Mouse (Mus musculus): ENCODE measurements around the gene Vmn1r6. TPM values are rescaled to one million over a fixed set of nuclear protein-coding genes. Genes with fewer than 3 reads are reported as not detected.
"Not testable (repeated sequence)": the region's sequence is repeated elsewhere in the genome, so short reads cannot be mapped to it uniquely, and the experiment has no call there.

Vmn1r6 gene
- total RNA-seq (2014; fragmentation: Nextera tagmentation) (not detected in 2 replicates), total RNA-seq (2017) (0.05 and 0.06 TPM in 2 replicates), polyA plus RNA-seq (2012) (not detected in 2 replicates)

- TF ChIP-seq TAL1 (conservative IDR thresholded peaks at IDR 0.05; ENCODE audit: low read depth, low read length) = no peak
- no peak for TF ChIP-seq CTCF (IDR thresholded peaks at IDR 0.05; ENCODE audit: low read depth, low read length)
- TF ChIP-seq GATA1 (IDR thresholded peaks at IDR 0.05; ENCODE audit: borderline replicate concordance, low read length) = no peak
- TF ChIP-seq POLR2AphosphoS5 (IDR thresholded peaks at IDR 0.05; ENCODE audit: insufficient replicate concordance, low read depth, low read length) = no peak
- no peak for TF ChIP-seq GATA2 (IDR thresholded peaks at IDR 0.05; ENCODE audit: borderline replicate concordance, low read depth, low read length)
- no peak within 1 kb of the TSS for H3K4me3 ChIP-seq (ENCODE audit: low read depth, low read length)
- no peaks in the 10 kb centered on the region for H3K9me3 ChIP-seq (replicated peaks)
- no peaks in the 10 kb centered on the region for H3K36me3 ChIP-seq (replicated peaks)
- no peaks in the 10 kb centered on the region for H3K4me1 ChIP-seq (ENCODE audit: insufficient read depth, low read depth, low read length)
- DNase-seq (ENCODE audit: low spot score) (no peak), ATAC-seq (ENCODE audit: extremely low read depth, insufficient number of reproducible peaks, low FRiP score, poor library complexity, severe bottlenecking) (no peak)
- no peaks in the 10 kb centered on the region for H3K27me3 ChIP-seq (ENCODE audit: insufficient read depth, low read length)
Observed at GRCm38 (mm10) chr6:56996943-56997342, at the start of gene Vmn1r6. Gene Vmn1r6, plus strand, starts transcription at chr6:56997243.

- DNase-seq (ENCODE audit: low spot score) (no peak), ATAC-seq (ENCODE audit: extremely low read depth, insufficient number of reproducible peaks, low FRiP score, poor library complexity, severe bottlenecking) (no peak)
- Histone ChIP-seq H3K9me3 (replicated peaks) (no peaks in the 10 kb centered on the region), H3K27me3 (ENCODE audit: insufficient read depth, low read length) (no peaks in the 10 kb centered on the region), H3K4me3 (ENCODE audit: low read depth, low read length) (no peak overlapping the region), H3K36me3 (replicated peaks) (no peaks in the 10 kb centered on the region), H3K4me1 (ENCODE audit: insufficient read depth, low read depth, low read length) (no peaks in the 10 kb centered on the region)
- TF ChIP-seq CTCF (IDR thresholded peaks at IDR 0.05; ENCODE audit: low read depth, low read length) (no peak), GATA1 (IDR thresholded peaks at IDR 0.05; ENCODE audit: borderline replicate concordance, low read length) (no peak), POLR2AphosphoS5 (IDR thresholded peaks at IDR 0.05; ENCODE audit: insufficient replicate concordance, low read depth, low read length) (no peak), GATA2 (IDR thresholded peaks at IDR 0.05; ENCODE audit: borderline replicate concordance, low read depth, low read length) (no peak), TAL1 (conservative IDR thresholded peaks at IDR 0.05; ENCODE audit: low read depth, low read length) (no peak)
Observed at GRCm38 (mm10) chr6:56956436-56956835, 40.6 kb upstream of the Vmn1r6 start.

- Histone ChIP-seq H3K4me1 (ENCODE audit: insufficient read depth, low read depth, low read length) (no peaks in the 10 kb centered on the region), H3K9me3 (replicated peaks) (no peaks in the 10 kb centered on the region), H3K36me3 (replicated peaks) (no peaks in the 10 kb centered on the region), H3K27me3 (ENCODE audit: insufficient read depth, low read length) (no peaks in the 10 kb centered on the region), H3K4me3 (ENCODE audit: low read depth, low read length) (no peak within 1 kb of the TSS)
- TF ChIP-seq TAL1 (conservative IDR thresholded peaks at IDR 0.05; ENCODE audit: low read depth, low read length) = no peak
- TF ChIP-seq GATA2 (IDR thresholded peaks at IDR 0.05; ENCODE audit: borderline replicate concordance, low read depth, low read length) = no peak
- no peak for TF ChIP-seq GATA1 (IDR thresholded peaks at IDR 0.05; ENCODE audit: borderline replicate concordance, low read length)
- TF ChIP-seq CTCF (IDR thresholded peaks at IDR 0.05; ENCODE audit: low read depth, low read length) = no peak
- TF ChIP-seq POLR2AphosphoS5 (IDR thresholded peaks at IDR 0.05; ENCODE audit: insufficient replicate concordance, low read depth, low read length) = no peak
- ATAC-seq (ENCODE audit: extremely low read depth, insufficient number of reproducible peaks, low FRiP score, poor library complexity, severe bottlenecking) (no peak), DNase-seq (ENCODE audit: low spot score) (no peak)
Observed at GRCm38 (mm10) chr6:56969973-56970372, 27.1 kb upstream of the Vmn1r6 start, which contains the start of gene Vmn1r5. Gene Vmn1r5, plus strand, starts transcription at chr6:56970273.

GRCm38 (mm10) chr6:57025224-57025623 lies 28.2 kb downstream of the Vmn1r6 start, which contains the start of gene Vmn1r7:
Gene Vmn1r7, minus strand, starts transcription at chr6:57025324.
- H3K4me1 ChIP-seq (ENCODE audit: insufficient read depth, low read depth, low read length); H3K27me3 ChIP-seq (ENCODE audit: insufficient read depth, low read length); H3K36me3 ChIP-seq (replicated peaks); H3K4me3 ChIP-seq (ENCODE audit: low read depth, low read length); H3K9me3 ChIP-seq (replicated peaks); ATAC-seq (ENCODE audit: extremely low read depth, insufficient number of reproducible peaks, low FRiP score, poor library complexity, severe bottlenecking); DNase-seq (ENCODE audit: low spot score): not testable (repeated sequence)

DNA sequence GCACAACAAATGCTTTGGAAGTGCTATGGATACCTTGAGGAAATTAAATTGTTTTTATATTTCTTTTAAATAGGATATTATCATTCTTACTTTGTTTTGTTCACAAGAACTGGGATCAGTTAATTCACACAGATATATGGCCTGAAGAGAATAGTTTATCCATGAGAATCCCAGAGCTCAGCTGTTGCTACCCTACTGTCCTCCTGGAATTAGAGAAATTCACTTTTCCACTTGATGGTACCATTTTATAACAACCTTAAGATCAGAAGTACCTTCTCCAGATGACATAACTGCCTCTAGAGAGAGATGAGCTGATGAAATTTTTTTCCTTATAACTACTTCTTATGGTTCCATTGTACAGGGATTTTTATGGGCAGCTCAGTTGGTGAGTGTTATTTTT lies 34.9 kb downstream of the Vmn1r6 start, which contains the start of gene Vmn1r8:
Vmn1r8 (plus strand) TSS at position 301 of the 400 bp plus-strand sequence.
- Histone ChIP-seq H3K36me3 (replicated peaks) (no peaks in the 10 kb centered on the region), H3K4me3 (ENCODE audit: low read depth, low read length) (no peak within 1 kb of the TSS), H3K4me1 (ENCODE audit: insufficient read depth, low read depth, low read length) (no peaks in the 10 kb centered on the region), H3K9me3 (replicated peaks) (no peaks in the 10 kb centered on the region), H3K27me3 (ENCODE audit: insufficient read depth, low read length) (no peaks in the 10 kb centered on the region)
- DNase-seq (ENCODE audit: low spot score) (no peak), ATAC-seq (ENCODE audit: extremely low read depth, insufficient number of reproducible peaks, low FRiP score, poor library complexity, severe bottlenecking) (no peak)
- no peak for TF ChIP-seq GATA1 (IDR thresholded peaks at IDR 0.05; ENCODE audit: borderline replicate concordance, low read length)
- no peak for TF ChIP-seq GATA2 (IDR thresholded peaks at IDR 0.05; ENCODE audit: borderline replicate concordance, low read depth, low read length)
- no peak for TF ChIP-seq CTCF (IDR thresholded peaks at IDR 0.05; ENCODE audit: low read depth, low read length)
- TF ChIP-seq TAL1 (conservative IDR thresholded peaks at IDR 0.05; ENCODE audit: low read depth, low read length) = no peak
- TF ChIP-seq POLR2AphosphoS5 (IDR thresholded peaks at IDR 0.05; ENCODE audit: insufficient replicate concordance, low read depth, low read length) = no peak

DNA sequence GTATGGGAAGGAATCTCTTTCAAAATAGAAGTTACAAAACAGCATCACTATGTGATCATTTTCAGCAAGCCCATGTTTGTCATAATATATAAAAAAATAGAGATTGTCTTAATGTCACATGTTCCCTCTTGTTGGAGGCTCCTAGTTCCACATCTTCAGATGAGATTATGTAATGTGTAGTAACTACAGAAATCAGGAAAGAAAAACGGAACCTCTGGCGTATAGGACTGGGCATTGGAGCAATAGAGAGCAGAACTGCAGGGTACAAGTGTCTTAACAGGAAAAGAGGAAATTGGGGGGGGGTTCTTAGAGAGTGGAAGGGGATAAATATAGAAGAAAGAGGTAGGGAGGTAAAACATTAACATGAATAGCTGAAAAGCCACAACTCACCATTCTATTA lies 37.6 kb downstream of the Vmn1r6 start:
- Histone ChIP-seq H3K9me3 (replicated peaks) (no peaks in the 10 kb centered on the region), H3K27me3 (ENCODE audit: insufficient read depth, low read length) (0 out of 2 replicates have a peak, but pooled peaks cover 2% of the 10 kb centered on the region), H3K4me3 (ENCODE audit: low read depth, low read length) (no peak overlapping the region), H3K36me3 (replicated peaks) (no peaks in the 10 kb centered on the region), H3K4me1 (ENCODE audit: insufficient read depth, low read depth, low read length) (no peaks in the 10 kb centered on the region)
- no peak for DNase-seq (ENCODE audit: low spot score)
- ATAC-seq (ENCODE audit: extremely low read depth, insufficient number of reproducible peaks, low FRiP score, poor library complexity, severe bottlenecking) = no peak
- TF ChIP-seq TAL1 (conservative IDR thresholded peaks at IDR 0.05; ENCODE audit: low read depth, low read length) (no peak), CTCF (IDR thresholded peaks at IDR 0.05; ENCODE audit: low read depth, low read length) (no peak), GATA1 (IDR thresholded peaks at IDR 0.05; ENCODE audit: borderline replicate concordance, low read length) (no peak), GATA2 (IDR thresholded peaks at IDR 0.05; ENCODE audit: borderline replicate concordance, low read depth, low read length) (no peak), POLR2AphosphoS5 (IDR thresholded peaks at IDR 0.05; ENCODE audit: insufficient replicate concordance, low read depth, low read length) (no peak)

Other genes with a start within 250 kb of the Vmn1r6 start
- 42.9 and 48.5 TPM in 2 replicates for gene Kbtbd2, start 199.4 kb upstream of the Vmn1r6 start, total RNA-seq (2014; fragmentation: Nextera tagmentation)
- gene Kbtbd2, start 199.4 kb upstream of the Vmn1r6 start, total RNA-seq (2017) = 44.8 and 53.5 TPM in 2 replicates
- gene Kbtbd2, start 199.4 kb upstream of the Vmn1r6 start, polyA plus RNA-seq (2012) = 3.0 and 3.8 TPM in 2 replicates
- not detected in 2 replicates for gene Fkbp9, start 165.2 kb upstream of the Vmn1r6 start, total RNA-seq (2014; fragmentation: Nextera tagmentation)
- 0.05 and 0.06 TPM in 2 replicates for gene Fkbp9, start 165.2 kb upstream of the Vmn1r6 start, total RNA-seq (2017)
- gene Fkbp9, start 165.2 kb upstream of the Vmn1r6 start, polyA plus RNA-seq (2012) = not detected in 2 replicates
- gene Nt5c3, start 73.3 kb upstream of the Vmn1r6 start, total RNA-seq (2014; fragmentation: Nextera tagmentation) = 274 and 280 TPM in 2 replicates
- gene Nt5c3, start 73.3 kb upstream of the Vmn1r6 start, total RNA-seq (2017) = 292 and 317 TPM in 2 replicates
- 120 and 122 TPM in 2 replicates for gene Nt5c3, start 73.3 kb upstream of the Vmn1r6 start, polyA plus RNA-seq (2012)
- 2.6 TPM in 1 of 2 replicates, not detected in the other for gene Vmn1r4, start 73.2 kb upstream of the Vmn1r6 start, total RNA-seq (2014; fragmentation: Nextera tagmentation)
- gene Vmn1r4, start 73.2 kb upstream of the Vmn1r6 start, total RNA-seq (2017) = 0.87 and 1.9 TPM in 2 replicates
- not detected in 2 replicates for gene Vmn1r4, start 73.2 kb upstream of the Vmn1r6 start, polyA plus RNA-seq (2012)
- gene Vmn1r5, start 27.0 kb upstream of the Vmn1r6 start, total RNA-seq (2014; fragmentation: Nextera tagmentation) = not detected in 2 replicates
- 0.05 and 0.12 TPM in 2 replicates for gene Vmn1r5, start 27.0 kb upstream of the Vmn1r6 start, total RNA-seq (2017)
- not detected in 2 replicates for gene Vmn1r5, start 27.0 kb upstream of the Vmn1r6 start, polyA plus RNA-seq (2012)
- gene Vmn1r7, start 28.1 kb downstream of the Vmn1r6 start, total RNA-seq (2014; fragmentation: Nextera tagmentation) = not detected in 2 replicates
- gene Vmn1r7, start 28.1 kb downstream of the Vmn1r6 start, total RNA-seq (2017) = 0.23 and 0.38 TPM in 2 replicates
- not detected in 2 replicates for gene Vmn1r7, start 28.1 kb downstream of the Vmn1r6 start, polyA plus RNA-seq (2012)
- not detected in 2 replicates for gene Vmn1r8, start 35.0 kb downstream of the Vmn1r6 start, total RNA-seq (2014; fragmentation: Nextera tagmentation)
- gene Vmn1r8, start 35.0 kb downstream of the Vmn1r6 start, total RNA-seq (2017) = 0.16 TPM in 1 of 2 replicates, not detected in the other
- not detected in 2 replicates for gene Vmn1r8, start 35.0 kb downstream of the Vmn1r6 start, polyA plus RNA-seq (2012)
- gene Vmn1r9, start 69.5 kb downstream of the Vmn1r6 start, total RNA-seq (2014; fragmentation: Nextera tagmentation) = not detected in 2 replicates
- 0.06 and 0.76 TPM in 2 replicates for gene Vmn1r9, start 69.5 kb downstream of the Vmn1r6 start, total RNA-seq (2017)
- not detected in 2 replicates for gene Vmn1r9, start 69.5 kb downstream of the Vmn1r6 start, polyA plus RNA-seq (2012)
- gene Vmn1r10, start 112.2 kb downstream of the Vmn1r6 start, total RNA-seq (2014; fragmentation: Nextera tagmentation) = not detected in 2 replicates
- 0.12 TPM in 1 of 2 replicates, not detected in the other for gene Vmn1r10, start 112.2 kb downstream of the Vmn1r6 start, total RNA-seq (2017)
- gene Vmn1r10, start 112.2 kb downstream of the Vmn1r6 start, polyA plus RNA-seq (2012) = not detected in 2 replicates
- gene Vmn1r11, start 136.2 kb downstream of the Vmn1r6 start, total RNA-seq (2014; fragmentation: Nextera tagmentation) = not detected in 2 replicates
- gene Vmn1r11, start 136.2 kb downstream of the Vmn1r6 start, total RNA-seq (2017) = 0.12 TPM in 1 of 2 replicates, not detected in the other
- not detected in 2 replicates for gene Vmn1r11, start 136.2 kb downstream of the Vmn1r6 start, polyA plus RNA-seq (2012)
- not detected in 2 replicates for gene Vmn1r12, start 159.7 kb downstream of the Vmn1r6 start, total RNA-seq (2014; fragmentation: Nextera tagmentation)
- gene Vmn1r12, start 159.7 kb downstream of the Vmn1r6 start, total RNA-seq (2017) = under 0.01 and 0.05 TPM in 2 replicates
- not detected in 2 replicates for gene Vmn1r12, start 159.7 kb downstream of the Vmn1r6 start, polyA plus RNA-seq (2012)
- not detected in 2 replicates for gene Vmn1r13, start 206.0 kb downstream of the Vmn1r6 start, total RNA-seq (2014; fragmentation: Nextera tagmentation)
- gene Vmn1r13, start 206.0 kb downstream of the Vmn1r6 start, total RNA-seq (2017) = under 0.01 and 0.33 TPM in 2 replicates
- gene Vmn1r13, start 206.0 kb downstream of the Vmn1r6 start, polyA plus RNA-seq (2012) = not detected in 2 replicates
- gene Vmn1r14, start 234.4 kb downstream of the Vmn1r6 start, total RNA-seq (2014; fragmentation: Nextera tagmentation) = not detected in 2 replicates
- gene Vmn1r14, start 234.4 kb downstream of the Vmn1r6 start, total RNA-seq (2017) = 0.06 and 0.22 TPM in 2 replicates
- not detected in 2 replicates for gene Vmn1r14, start 234.4 kb downstream of the Vmn1r6 start, polyA plus RNA-seq (2012)